Mouse (Mus musculus) stomach, postnatal 0 days (tissue): ENCODE measurements at regions not wholly inside any gene's neighbourhood (a gene's known extent, or its start where the extent isn't known, plus 50 kb on each side); places are given as distances from the start of the nearest gene placed in this dataset.

Experiments used
- CTCF ChIP-seq: IDR thresholded peaks from 2 replicates; pipeline ENCODE4 v1.5.1; 2016; ENCODE audit warnings: antibody characterized with exemption, low read depth, mild to moderate bottlenecking, moderate library complexity
- EP300 ChIP-seq: optimal IDR thresholded peaks from 2 replicates; pipeline ENCODE3; 2016; ENCODE audit warnings: antibody characterized with exemption

DNA sequence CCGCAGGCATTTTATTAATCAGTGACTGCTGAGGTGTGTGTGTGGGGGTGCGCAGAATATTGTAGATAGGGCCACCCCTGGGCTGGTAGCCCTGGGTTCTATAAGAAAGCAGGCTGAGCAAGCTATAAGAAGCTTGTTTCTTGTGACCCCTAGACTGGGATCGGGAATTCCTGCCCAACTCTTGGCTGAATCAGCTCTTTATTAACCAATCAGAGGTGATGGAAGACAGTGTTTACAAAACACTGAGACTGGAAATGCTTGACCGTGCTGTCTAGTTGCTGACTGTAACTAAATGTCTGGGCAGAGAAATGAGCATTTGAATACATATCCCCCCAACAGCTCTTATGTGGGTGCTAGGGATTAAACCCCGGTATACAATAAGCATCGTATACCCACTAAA is 114.8 kb upstream of the Pitx1 start:
- TF ChIP-seq CTCF (no peak), EP300 (no peak)
